Mouse (Mus musculus): Measurements from ENCODE around the gene 1700029I15Rik. TPM values are rescaled to one million over a fixed set of nuclear protein-coding genes. Genes with fewer than 3 reads are reported as not detected.

The 1700029I15Rik gene
- polyA plus RNA-seq, 1 experiment from 2014 or later: 3.9 TPM

DNA sequence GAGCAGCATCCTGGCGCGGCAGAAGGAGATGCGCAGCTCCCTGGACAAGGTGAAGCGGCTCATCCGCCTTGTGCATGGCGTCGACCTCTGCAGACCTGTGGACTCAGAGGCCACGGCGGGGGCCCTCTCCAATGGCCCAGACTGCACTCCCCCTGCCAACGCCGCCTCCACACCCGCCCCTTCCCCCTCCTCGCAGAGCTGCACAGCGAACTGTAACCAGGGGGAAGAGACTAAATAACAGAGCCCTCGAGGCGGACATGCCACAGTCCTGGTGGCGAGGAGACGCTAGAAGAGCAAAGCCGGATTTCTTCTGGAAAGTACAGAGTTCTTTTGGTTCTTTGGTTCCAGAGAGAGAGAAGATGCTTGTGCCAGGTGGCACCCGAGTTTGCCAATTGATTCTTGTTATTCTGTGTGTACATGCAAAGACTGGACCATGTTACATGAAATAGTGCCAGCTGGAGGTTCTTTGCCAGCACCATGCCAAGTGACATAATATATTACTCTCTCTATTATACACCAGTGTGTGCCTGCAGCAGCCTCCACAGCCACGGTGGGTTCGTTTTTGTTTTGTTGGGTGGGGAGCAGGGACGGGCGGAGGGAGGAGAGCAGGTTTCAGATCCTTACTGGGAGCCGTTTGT, 22.0 kb upstream of the 1700029I15Rik start:
- 51% methylated on average over 25 of the region's 25 CpGs for WGBS
- Histone ChIP-seq H3K36me3 (ENCODE audit: control insufficient read depth, insufficient read depth, low read length) (peaks cover 32% of the 10 kb centered on the region), H3K4me3 (ENCODE audit: low read depth, low read length) (no peak overlapping the region), H3K9me3 (ENCODE audit: control insufficient read depth, low read length) (no peaks in the 10 kb centered on the region), H3K9ac (replicated peaks; ENCODE audit: low read depth, low read length) (no peak overlapping the region), H3K27me3 (ENCODE audit: control insufficient read depth, insufficient read depth, low read length) (no peaks in the 10 kb centered on the region), H3K27ac (ENCODE audit: low read depth, low read length) (peak overlapping the region; percentile 69), H3K4me2 (ENCODE audit: low read depth, low read length) (no peak overlapping the region), H3K4me1 (ENCODE audit: control insufficient read depth, insufficient read depth, low read length) (no peaks in the 10 kb centered on the region)
- ATAC-seq (ENCODE audit: low read depth): peak; percentile 69; the same call in 1 of the 2 replicates

GRCm38 (mm10) chr2:92360893-92361292, 21.4 kb upstream of the 1700029I15Rik start:
- 15% methylated on average over 12 of the region's 12 CpGs for WGBS
- no peak overlapping the region for H3K4me3 ChIP-seq (ENCODE audit: low read depth, low read length)
- H3K4me2 ChIP-seq (ENCODE audit: low read depth, low read length): no peak overlapping the region
- peak; percentile 64; the same call in 1 of the 2 replicates for ATAC-seq (ENCODE audit: low read depth)
- H3K36me3 ChIP-seq (ENCODE audit: control insufficient read depth, insufficient read depth, low read length): peaks cover 32% of the 10 kb centered on the region
- no peak overlapping the region for H3K9ac ChIP-seq (replicated peaks; ENCODE audit: low read depth, low read length)
- H3K4me1 ChIP-seq (ENCODE audit: control insufficient read depth, insufficient read depth, low read length): no peaks in the 10 kb centered on the region
- H3K27ac ChIP-seq (ENCODE audit: low read depth, low read length): 0 out of 2 replicates have a peak overlapping the region, but pooled peaks have one; percentile 28
- no peaks in the 10 kb centered on the region for H3K27me3 ChIP-seq (ENCODE audit: control insufficient read depth, insufficient read depth, low read length)
- no peaks in the 10 kb centered on the region for H3K9me3 ChIP-seq (ENCODE audit: control insufficient read depth, low read length)

- H3K9me3 ChIP-seq (ENCODE audit: control insufficient read depth, low read length): no peaks in the 10 kb centered on the region
- 0 out of 2 replicates have a peak overlapping the region, but pooled peaks have one; percentile 28 for H3K27ac ChIP-seq (ENCODE audit: low read depth, low read length)
- peaks cover 34% of the 10 kb centered on the region for H3K36me3 ChIP-seq (ENCODE audit: control insufficient read depth, insufficient read depth, low read length)
- H3K4me2 ChIP-seq (ENCODE audit: low read depth, low read length): no peak overlapping the region
- WGBS: 87% methylated on average over 8 of the region's 8 CpGs
- H3K27me3 ChIP-seq (ENCODE audit: control insufficient read depth, insufficient read depth, low read length): no peaks in the 10 kb centered on the region
- H3K4me1 ChIP-seq (ENCODE audit: control insufficient read depth, insufficient read depth, low read length): no peaks in the 10 kb centered on the region
- ATAC-seq (ENCODE audit: low read depth): 0 out of 2 replicates have a peak, but pooled peaks have one; percentile 33
- no peak overlapping the region for H3K9ac ChIP-seq (replicated peaks; ENCODE audit: low read depth, low read length)
- H3K4me3 ChIP-seq (ENCODE audit: low read depth, low read length): no peak overlapping the region
These were observed 20.5 kb upstream of the 1700029I15Rik start for GRCm38 (mm10) chr2:92361795-92362194.

GRCm38 (mm10) chr2:92362571-92363228, 19.6 kb upstream of the 1700029I15Rik start:
- no peaks in the 10 kb centered on the region for H3K4me1 ChIP-seq (ENCODE audit: control insufficient read depth, insufficient read depth, low read length)
- no peak for ATAC-seq (ENCODE audit: low read depth)
- no peak overlapping the region for H3K27ac ChIP-seq (ENCODE audit: low read depth, low read length)
- no peak overlapping the region for H3K4me3 ChIP-seq (ENCODE audit: low read depth, low read length)
- no peaks in the 10 kb centered on the region for H3K9me3 ChIP-seq (ENCODE audit: control insufficient read depth, low read length)
- H3K27me3 ChIP-seq (ENCODE audit: control insufficient read depth, insufficient read depth, low read length): no peaks in the 10 kb centered on the region
- H3K36me3 ChIP-seq (ENCODE audit: control insufficient read depth, insufficient read depth, low read length): peaks cover 26% of the 10 kb centered on the region
- H3K4me2 ChIP-seq (ENCODE audit: low read depth, low read length): no peak overlapping the region
- no peak overlapping the region for H3K9ac ChIP-seq (replicated peaks; ENCODE audit: low read depth, low read length)
- 94% methylated on average over 6 of the region's 6 CpGs for WGBS

DNA sequence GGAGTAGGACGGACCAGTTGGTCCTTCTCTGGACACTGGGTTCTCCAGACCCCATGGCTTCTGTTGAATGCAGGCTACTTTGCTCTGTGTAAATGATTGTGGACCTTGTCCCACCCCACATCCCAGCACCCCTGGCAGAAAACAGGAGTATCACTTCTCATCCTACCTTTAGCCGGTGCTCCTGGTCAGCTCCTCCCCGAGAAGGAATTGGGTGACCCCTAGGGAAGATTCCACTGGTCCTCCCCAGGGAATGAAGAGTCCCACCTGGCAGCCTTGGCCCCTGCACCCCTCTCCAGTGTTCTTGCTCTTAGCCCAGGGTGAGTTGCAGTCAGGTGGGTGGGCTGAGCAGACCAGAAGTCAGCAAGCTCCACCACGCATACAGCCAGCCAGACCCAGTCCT, 18.3 kb upstream of the 1700029I15Rik start:
- H3K27me3 ChIP-seq (ENCODE audit: control insufficient read depth, insufficient read depth, low read length): no peaks in the 10 kb centered on the region
- ATAC-seq (ENCODE audit: low read depth): no peak
- H3K36me3 ChIP-seq (ENCODE audit: control insufficient read depth, insufficient read depth, low read length): peaks cover 12% of the 10 kb centered on the region
- no peak overlapping the region for H3K4me3 ChIP-seq (ENCODE audit: low read depth, low read length)
- H3K4me2 ChIP-seq (ENCODE audit: low read depth, low read length): no peak overlapping the region
- H3K9me3 ChIP-seq (ENCODE audit: control insufficient read depth, low read length): no peaks in the 10 kb centered on the region
- WGBS: 93% methylated on average over 4 of the region's 4 CpGs
- no peak overlapping the region for H3K27ac ChIP-seq (ENCODE audit: low read depth, low read length)
- H3K4me1 ChIP-seq (ENCODE audit: control insufficient read depth, insufficient read depth, low read length): no peaks in the 10 kb centered on the region
- H3K9ac ChIP-seq (replicated peaks; ENCODE audit: low read depth, low read length): no peak overlapping the region

DNA sequence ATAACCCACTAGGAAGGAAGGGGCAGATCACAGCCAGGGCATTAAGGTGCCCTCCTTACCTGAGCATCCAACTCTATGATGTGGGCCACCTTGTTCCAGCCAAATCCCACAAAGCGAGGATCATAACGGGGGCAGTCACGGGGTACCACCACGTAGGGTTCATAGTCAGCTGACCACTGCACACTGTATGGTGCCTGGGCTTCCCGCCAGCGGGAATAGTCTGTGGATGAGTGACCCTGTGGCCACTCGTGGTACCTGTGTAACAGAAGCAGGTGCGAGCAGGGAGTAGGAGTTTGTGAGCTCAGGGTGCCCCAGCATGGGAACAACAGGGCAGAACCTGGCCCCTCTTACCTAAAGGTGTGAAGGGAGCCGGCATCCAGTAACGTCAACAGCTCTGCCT, 16.8 kb upstream of the 1700029I15Rik start:
- 93% methylated on average over 10 of the region's 10 CpGs for WGBS
- no peak for ATAC-seq (ENCODE audit: low read depth)
- H3K27ac ChIP-seq (ENCODE audit: low read depth, low read length): no peak overlapping the region

GRCm38 (mm10) chr2:92367383-92368029, 14.8 kb upstream of the 1700029I15Rik start:
- H3K9me3 ChIP-seq (ENCODE audit: control insufficient read depth, low read length): no peaks in the 10 kb centered on the region
- H3K4me3 ChIP-seq (ENCODE audit: low read depth, low read length): no peak overlapping the region
- H3K9ac ChIP-seq (replicated peaks; ENCODE audit: low read depth, low read length): no peak overlapping the region
- H3K27me3 ChIP-seq (ENCODE audit: control insufficient read depth, insufficient read depth, low read length): peaks cover 11% of the 10 kb centered on the region; the same call in 1 of the 2 replicates
- ATAC-seq (ENCODE audit: low read depth): no peak
- peaks cover 4% of the 10 kb centered on the region; the same call in 1 of the 2 replicates for H3K36me3 ChIP-seq (ENCODE audit: control insufficient read depth, insufficient read depth, low read length)
- 0 out of 2 replicates have a peak, but pooled peaks cover 6% of the 10 kb centered on the region for H3K4me1 ChIP-seq (ENCODE audit: control insufficient read depth, insufficient read depth, low read length)
- no peak overlapping the region for H3K27ac ChIP-seq (ENCODE audit: low read depth, low read length)
- 38% methylated on average over 20 of the region's 20 CpGs for WGBS
- no peak overlapping the region for H3K4me2 ChIP-seq (ENCODE audit: low read depth, low read length)

More for the DNA sequence above, 16.8 kb upstream of the 1700029I15Rik start:
- Histone ChIP-seq H3K4me3 (ENCODE audit: low read depth, low read length) (no peak overlapping the region), H3K4me2 (ENCODE audit: low read depth, low read length) (no peak overlapping the region), H3K9ac (replicated peaks; ENCODE audit: low read depth, low read length) (no peak overlapping the region), H3K9me3 (ENCODE audit: control insufficient read depth, low read length) (no peaks in the 10 kb centered on the region), H3K27me3 (ENCODE audit: control insufficient read depth, insufficient read depth, low read length) (peaks cover 4% of the 10 kb centered on the region; the same call in 1 of the 2 replicates), H3K4me1 (ENCODE audit: control insufficient read depth, insufficient read depth, low read length) (0 out of 2 replicates have a peak, but pooled peaks cover 3% of the 10 kb centered on the region), H3K36me3 (ENCODE audit: control insufficient read depth, insufficient read depth, low read length) (peaks cover 4% of the 10 kb centered on the region)

- no peak for ATAC-seq (ENCODE audit: low read depth)
- Histone ChIP-seq H3K27ac (ENCODE audit: low read depth, low read length) (no peak overlapping the region), H3K4me3 (ENCODE audit: low read depth, low read length) (peak overlapping the region; percentile 25), H3K27me3 (ENCODE audit: control insufficient read depth, insufficient read depth, low read length) (peaks cover 11% of the 10 kb centered on the region; the same call in 1 of the 2 replicates), H3K4me1 (ENCODE audit: control insufficient read depth, insufficient read depth, low read length) (0 out of 2 replicates have a peak, but pooled peaks cover 6% of the 10 kb centered on the region), H3K36me3 (ENCODE audit: control insufficient read depth, insufficient read depth, low read length) (peaks cover 4% of the 10 kb centered on the region; the same call in 1 of the 2 replicates), H3K9me3 (ENCODE audit: control insufficient read depth, low read length) (no peaks in the 10 kb centered on the region), H3K4me2 (ENCODE audit: low read depth, low read length) (peak overlapping the region; percentile 40), H3K9ac (replicated peaks; ENCODE audit: low read depth, low read length) (peak overlapping the region; percentile 42; the same call in 1 of the 2 replicates)
- WGBS: 18% methylated on average over 19 of the region's 19 CpGs
These were observed 12.0 kb upstream of the 1700029I15Rik start for GRCm38 (mm10) chr2:92370375-92370774.

All from neural tube, embryonic 14.5 days (tissue).